Mouse (Mus musculus): ENCODE data around the gene Zfp706.

Zfp706 gene

DNA sequence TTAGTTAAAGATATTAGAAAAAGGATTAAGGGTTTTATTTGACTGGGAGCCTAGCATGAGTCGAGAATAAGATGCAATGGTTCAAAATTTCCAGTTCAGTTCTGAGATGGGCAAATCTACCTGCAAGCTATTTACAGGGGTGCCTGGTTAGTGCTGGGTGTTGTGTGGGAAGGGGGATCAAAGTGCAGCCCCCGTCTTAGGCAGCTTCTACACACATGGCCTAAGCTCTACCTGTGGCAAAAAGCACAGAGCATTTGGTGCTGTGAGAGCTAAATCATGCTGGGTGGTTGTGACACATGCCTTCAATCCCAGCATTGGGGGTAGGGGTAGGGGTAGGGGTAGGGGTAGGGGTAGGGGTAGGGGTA lies 32.3 kb downstream of the Zfp706 start:
- DNase-seq, result no peak

DNA sequence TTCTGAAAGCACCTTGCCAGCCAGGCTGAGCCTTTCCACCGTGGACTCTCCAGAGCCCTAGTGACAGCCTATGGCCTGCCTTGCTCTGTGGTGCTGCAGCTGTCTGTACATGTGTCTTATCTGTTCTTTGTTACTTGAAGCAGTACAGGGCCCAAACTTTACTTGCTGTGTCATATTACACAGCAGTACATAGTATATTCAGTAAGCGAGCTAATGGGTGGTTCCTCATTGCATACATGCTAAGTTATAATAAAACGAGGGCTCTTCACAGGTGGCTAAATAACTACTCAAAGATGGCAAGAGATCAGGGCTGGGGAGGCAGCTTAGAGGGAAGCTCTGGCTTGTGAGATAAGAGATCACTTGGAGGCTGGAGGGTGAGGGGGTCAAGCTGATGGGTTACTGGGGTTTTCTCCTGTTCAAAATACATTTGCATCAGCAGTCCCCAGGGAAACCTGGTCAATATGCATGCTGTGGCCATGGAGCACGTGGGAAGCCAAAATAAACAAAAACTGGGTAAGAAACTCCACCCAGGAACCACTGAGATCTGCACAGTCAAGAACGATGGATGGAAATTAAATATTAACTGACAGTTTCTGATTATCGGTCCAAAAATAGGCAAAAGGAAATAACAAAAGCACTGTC lies 32.8 kb downstream of the Zfp706 start:
- DNase-seq, result no peak

DNA sequence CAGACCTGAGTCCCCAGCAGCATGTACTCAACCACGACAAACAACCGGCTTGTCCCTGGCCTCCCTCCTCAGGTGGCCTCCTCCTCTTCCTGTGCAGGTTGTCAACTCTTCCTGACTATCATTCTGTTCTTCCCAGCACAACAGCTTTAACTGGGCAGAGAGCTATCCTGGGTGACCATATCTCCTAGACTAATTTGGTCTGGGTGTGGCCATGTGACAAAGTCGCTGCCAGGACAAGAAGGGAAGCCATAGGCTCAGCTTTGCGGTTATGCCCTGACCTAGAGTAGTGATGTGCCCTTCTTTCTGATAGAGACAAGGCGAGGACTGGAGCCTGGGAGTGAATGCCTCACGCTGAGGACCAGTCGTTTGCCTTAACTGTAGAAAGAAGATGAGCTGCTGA lies 33.9 kb downstream of the Zfp706 start:
- DNase-seq, result no peak

DNA sequence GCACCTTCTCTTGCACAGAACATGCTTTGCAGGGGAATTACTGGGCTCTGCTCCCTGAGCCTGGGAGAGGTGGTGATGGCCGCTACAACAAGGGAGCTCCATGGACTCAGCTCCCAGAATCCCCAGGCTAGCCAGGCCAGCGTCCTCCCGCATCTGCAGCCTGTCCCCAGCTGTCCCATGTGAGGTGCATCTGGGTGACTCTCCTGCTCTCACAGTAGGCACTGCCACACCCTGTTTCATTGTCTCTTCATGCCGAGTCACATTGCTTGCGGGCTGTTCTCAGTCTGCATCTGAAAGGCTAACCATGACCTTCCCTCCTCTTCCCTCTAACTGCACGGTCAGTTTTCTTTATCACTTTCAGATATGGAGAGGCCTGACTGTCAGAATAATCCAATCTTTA lies 34.3 kb downstream of the Zfp706 start:
- no peak for DNase-seq

- no peak for DNase-seq
These were observed 37.8 kb downstream of the Zfp706 start for GRCm38 (mm10) chr15:36969794-36970193.

- DNase-seq, result no peak
These were observed 39.3 kb downstream of the Zfp706 start for GRCm38 (mm10) chr15:36968295-36968694.

- no peak for DNase-seq
These were observed 40.0 kb downstream of the Zfp706 start for GRCm38 (mm10) chr15:36967381-36968211.

- DNase-seq, result no peak
These were observed 40.6 kb downstream of the Zfp706 start for GRCm38 (mm10) chr15:36966940-36967339.

DNA sequence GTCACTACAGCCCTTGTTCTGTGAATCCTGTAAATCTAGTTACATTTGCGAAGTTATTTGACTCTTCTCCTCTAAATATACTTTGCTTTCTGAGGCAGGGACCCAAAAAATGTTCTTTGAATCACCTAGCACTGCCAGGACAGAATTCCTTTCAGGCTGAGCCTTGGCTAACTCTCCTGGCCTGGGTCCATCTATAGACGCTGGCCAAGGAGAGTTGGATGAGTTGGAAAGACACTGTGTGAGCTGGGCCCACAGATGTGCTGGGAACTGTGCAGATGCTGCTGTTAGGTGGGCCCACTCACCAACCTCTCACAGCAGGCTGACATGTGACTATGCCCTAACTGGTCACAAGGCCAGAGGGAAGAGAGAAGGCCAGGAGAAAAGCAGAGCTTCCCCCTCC lies 41.1 kb downstream of the Zfp706 start:
- no peak for DNase-seq

DNA sequence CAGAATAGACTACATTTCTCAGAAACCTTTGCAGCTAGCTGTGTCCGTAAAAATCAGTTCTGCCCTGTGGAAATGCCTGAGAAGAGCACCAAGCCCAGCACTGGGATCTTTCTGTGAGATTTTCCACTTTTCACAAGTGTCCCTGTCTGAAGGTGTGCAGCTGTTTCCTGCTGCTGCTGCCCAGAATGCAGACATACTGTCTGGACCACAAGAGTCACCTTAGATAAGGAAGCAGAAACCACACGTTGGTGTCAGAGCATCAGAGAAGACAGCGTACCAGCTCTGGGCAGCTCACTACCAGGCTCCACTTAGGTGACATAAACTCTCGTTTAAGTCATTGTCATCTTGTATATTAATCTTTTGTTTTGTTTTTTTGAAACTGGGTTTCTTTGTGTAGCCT lies 41.8 kb downstream of the Zfp706 start:
- DNase-seq, result no peak

GRCm38 (mm10) chr15:36962931-36963330 lies 44.6 kb downstream of the Zfp706 start:
- no peak for DNase-seq

DNA sequence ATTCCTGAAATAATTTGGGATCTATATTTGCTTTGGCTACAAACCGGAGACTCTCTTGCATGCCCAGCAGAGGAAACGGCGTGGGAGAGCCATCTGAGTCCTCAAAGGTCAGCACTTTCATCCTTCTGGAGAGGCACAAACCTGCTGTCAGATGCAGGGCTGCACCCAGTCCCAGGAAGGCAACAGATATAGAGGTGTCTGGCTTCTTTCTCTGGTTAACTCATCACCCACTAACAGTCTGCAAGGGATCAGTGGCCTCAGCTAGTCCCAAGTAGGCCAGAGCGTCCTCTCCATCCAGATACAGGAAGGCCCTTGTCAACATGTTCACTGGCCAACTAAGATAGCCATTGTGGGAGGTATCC lies 46.7 kb downstream of the Zfp706 start:
- DNase-seq, result no peak

- peak in 1 of 2 experiments; percentile 71 for DNase-seq
These were observed 47.3 kb downstream of the Zfp706 start for GRCm38 (mm10) chr15:36960010-36960875.

GRCm38 (mm10) chr15:36956221-36956620 lies 51.4 kb downstream of the Zfp706 start:
- no peak for DNase-seq

- no peak for DNase-seq
These were observed 57.3 kb downstream of the Zfp706 start for GRCm38 (mm10) chr15:36950258-36950657.

DNA sequence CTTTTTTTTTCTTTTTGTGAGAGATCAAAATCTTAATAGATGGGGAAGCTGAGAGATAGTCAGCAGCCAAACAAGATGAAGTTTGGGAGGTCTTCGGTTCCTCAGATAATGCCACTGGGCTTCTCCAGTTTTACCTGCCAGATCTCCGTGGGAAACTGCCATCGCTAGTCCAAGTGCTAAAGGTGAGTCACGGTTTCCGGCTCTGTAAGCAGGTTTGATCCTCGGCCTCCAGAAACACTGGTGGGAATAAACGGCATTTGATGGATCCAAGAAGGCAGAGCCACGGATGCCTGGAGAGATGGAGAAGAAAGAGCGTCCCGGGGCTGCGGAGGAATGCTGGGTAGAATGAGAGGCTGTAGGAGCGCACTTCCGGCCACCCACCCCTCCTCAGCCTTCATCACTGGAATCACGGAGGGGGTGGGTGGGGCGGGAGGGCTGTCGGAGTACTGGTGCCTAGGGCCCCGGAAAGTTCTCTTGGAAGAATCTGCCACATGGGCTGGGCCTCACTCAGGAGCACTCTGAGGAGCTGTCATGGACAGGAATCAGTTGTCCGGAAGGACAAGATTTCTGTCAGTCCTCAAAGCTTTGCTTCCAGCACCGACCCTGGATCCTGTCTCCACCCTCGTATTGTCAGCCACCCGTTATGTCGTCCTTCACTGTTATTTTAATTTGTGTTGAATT lies 58.6 kb downstream of the Zfp706 start:
- DNase-seq, result no peak
